Mouse (Mus musculus) lung, postnatal 10 days (tissue): ENCODE data around the gene Prkci.

Experiments used
- DNase-seq: peaks from one replicate; pipeline ENCODE4 v3.0.0; 2021

The Prkci gene

GRCm38 (mm10) chr3:31050375-31050774 lies 54.8 kb downstream of the Prkci start:
- DNase-seq: no peak

GRCm38 (mm10) chr3:31051730-31052129 lies 56.2 kb downstream of the Prkci start:
- DNase-seq: no peak

DNA sequence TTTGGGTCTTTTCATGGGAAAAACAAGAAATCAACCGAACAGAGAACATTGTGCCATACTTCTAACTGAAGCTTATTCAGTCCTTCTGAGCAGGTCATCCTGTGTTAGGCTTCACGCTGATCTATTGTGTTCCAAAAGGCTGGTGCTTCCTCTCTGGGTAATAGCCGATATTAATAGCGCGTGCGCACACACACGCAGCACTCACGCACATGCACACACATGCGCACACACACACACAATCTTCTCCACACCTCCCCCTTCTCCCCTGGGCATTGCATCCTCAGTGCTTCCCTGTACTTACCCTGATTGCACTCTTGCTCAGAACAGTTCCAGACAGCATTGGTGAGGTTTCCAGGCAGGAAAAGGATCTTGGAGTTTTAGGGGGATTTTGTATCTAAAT lies 57.6 kb downstream of the Prkci start:
- DNase-seq: no peak

DNA sequence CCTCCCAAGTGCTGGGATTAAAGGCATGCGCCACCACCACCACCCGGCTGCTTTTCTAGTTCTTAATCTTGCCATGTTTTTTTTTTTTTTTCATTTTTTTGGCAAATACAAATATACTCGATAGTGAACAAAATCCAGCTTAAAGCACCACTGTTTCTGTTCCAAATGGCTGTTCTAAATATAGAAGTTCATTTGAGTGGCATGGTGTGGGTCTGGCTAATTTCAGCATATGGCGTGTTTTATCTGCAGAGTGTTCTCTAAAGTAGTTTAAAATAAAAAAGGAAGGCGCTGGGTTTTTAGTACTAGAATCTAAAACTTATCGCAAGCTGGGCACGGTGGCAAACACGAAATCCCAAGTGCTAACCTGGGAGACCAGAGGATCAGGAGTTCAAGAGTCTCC lies 59.3 kb downstream of the Prkci start:
- no peak for DNase-seq

GRCm38 (mm10) chr3:31056047-31056650 lies 60.6 kb downstream of the Prkci start:
- peak; percentile 68 for DNase-seq

DNA sequence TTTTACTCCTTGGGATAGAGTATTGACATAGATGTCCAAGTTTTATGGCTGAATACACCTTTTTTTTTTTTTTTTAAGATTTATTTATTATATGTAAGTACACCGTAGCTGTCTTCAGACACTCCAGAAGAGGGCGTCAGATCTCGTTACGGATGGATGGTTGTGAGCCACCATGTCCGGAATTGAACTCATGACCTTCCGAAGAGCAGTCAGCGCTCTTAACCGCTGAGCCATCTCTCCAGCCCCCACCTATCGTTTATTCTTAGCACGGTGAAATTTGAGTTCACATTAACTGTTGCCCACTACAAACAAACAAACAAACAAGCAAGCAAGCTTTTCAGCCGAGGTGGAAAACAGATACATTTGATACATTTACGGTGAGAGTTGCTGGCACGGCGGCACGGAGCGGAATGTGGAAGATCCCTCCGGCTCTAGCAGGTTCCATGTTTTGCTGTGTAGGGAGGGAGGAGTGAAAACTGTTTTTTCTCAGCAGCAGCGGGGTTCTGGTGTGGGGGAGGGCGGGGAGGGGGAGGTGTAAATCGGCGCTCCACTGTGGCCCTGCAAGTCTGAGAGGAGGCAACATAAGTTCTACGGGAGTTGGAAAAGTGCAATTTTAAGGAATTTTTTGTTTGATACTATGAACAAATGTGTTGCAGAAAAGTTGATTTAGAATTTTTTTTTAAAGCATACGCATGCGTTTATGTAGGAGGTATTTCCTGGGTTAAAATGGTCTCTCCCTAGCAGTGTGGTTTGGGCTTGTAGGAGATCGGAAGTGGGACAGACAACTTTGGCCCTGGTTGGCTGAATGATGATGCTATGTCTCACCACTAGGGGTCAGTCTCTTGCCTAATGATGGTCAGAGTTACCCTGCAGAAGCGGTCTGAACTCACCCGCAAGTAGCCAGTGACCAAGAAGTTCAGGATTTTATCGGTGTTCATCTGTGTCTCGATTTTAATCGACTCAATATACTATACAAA lies 61.4 kb downstream of the Prkci start:
- peak; percentile 94 for DNase-seq

- DNase-seq: no peak
Measured at GRCm38 (mm10) chr3:31060745-31061102, 65.2 kb downstream of the Prkci start.

DNA sequence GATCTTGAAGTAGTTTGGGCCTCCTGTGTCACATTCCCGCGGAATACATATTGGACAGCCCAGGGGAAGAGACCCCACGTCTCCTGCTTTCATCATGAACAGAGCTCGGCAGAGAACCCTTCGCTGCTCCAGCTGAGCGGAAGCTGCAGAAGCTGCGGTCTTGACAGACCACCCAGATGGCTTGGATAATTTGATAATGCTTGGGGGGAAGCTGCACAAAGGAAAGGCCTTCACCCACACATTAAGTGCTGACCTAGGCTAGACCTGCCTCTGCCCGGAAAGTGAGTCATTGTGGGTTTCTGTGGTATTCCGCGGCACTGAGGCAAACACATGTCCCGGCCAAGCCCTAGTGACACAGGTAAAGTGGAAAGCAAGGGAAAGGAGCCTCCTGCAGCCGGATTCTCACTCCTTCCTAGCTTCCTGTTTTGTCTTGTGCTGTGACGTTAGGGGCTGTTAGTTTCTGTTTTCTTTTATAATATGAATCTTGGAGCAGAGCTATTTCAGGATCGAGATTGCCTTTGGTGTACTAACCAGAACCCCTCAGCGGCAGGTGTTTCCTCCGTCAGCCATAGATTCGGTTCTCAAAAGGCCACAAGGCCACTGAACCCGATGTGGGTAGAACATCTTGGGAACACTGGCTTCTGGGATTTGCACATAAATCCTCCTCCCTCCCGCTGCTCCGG lies 65.7 kb downstream of the Prkci start:
- DNase-seq: no peak

DNA sequence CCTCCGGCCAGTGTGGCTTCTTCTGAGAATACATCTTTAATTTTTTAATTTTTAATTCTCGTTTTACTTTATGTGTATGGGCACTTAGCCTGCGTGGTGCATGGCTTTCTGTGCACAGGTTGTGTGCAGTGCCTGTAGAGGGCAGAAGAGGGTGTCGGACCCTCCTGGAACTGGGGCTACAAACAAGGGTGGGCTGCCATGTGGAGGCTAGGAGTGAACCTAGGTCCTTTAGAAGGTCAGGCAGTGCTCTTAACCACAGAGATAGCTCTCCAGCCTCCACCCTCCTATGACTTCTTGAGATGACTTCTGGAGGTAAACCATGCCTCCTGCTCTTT lies 66.2 kb downstream of the Prkci start:
- DNase-seq: peak; percentile 15

DNA sequence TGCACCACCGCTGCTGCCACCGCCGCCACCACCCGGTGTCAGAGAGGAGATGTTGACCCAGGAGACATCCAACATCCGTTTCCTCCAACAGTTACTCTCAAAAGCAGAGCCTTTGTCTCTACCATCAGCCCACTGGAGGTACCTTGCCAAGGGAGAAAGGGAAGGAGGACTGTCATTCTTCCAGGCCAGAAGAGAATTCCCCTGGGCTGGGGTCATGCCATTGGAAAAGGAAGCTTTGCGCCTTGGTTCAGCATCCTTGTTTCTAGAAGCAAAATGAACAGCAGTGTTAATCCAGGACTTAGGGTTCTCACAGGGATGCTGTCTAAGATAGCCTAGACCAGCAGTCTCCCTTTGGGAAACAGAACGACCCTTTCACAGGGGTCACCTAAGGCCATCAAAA lies 66.8 kb downstream of the Prkci start:
- DNase-seq: no peak

- no peak for DNase-seq
Measured at GRCm38 (mm10) chr3:31068482-31068881, 72.9 kb downstream of the Prkci start.

DNA sequence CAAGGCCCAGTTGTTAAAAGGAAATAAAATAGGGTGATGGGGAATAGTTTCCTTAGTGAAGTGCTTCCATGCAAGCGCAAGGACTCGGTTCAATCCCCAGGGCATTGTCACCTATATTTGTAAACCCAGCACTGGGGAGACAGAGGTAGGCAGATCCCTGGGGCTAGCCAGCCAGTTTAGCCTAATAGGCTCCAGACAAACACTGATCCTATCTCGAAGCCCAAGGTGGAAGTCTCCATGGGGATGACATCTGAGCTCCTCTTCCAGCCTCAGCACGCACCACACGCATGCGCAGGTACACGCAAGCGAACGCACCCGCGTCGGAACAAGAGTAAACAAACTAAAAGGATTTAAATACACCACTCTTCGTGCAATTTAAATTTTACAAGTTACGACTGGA lies 76.3 kb downstream of the Prkci start:
- no peak for DNase-seq

DNA sequence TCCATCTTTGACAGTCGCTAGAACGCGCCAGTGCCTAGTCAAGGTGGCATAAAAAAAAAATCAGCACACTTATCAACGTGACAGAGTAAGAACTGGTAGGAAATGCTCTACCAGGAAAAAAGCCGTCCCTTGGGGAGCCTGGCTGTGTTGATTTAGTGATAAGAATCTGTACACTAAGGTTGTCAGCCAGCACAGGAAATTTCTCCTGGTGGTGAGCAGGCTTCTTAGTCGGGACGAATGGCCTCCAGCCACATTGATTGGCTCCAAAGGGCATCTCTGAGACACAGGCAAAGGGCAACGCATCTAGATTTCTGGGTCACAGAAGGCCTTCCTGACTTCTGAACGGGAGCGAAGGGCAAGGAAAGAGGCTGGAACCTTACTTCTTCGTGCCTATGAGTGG lies 80.3 kb downstream of the Prkci start:
- no peak for DNase-seq

DNA sequence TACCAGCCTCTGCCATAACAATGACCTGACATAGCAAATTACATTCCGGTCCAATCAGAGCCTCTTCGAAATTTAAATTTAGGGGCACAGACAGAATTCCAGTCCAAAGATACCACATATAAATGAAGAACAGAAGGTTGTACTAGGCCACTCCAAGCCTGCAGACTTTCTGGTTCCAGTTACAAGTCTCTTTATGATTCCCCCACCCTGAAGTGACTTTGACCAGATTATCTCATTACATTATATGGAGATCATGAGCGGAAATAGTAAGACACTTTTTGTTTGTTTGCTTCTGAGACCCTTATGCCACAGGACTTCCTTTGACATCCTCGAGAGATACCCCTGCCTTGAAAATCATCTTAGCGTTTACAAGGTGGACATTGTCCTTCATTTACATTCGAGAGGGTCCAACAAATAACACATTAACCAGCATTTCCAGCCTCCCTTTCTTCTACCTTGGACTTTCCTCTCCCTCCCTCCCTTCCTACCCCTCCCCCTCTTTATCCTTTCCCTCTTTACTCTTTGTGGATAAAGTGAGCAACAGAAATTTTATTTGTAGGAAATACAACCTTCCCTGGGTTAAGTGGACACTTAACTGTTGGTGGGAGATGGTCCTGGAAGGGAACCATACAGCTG lies 81.6 kb downstream of the Prkci start:
- DNase-seq: no peak

- DNase-seq: no peak
Measured at GRCm38 (mm10) chr3:31079450-31079849, 83.9 kb downstream of the Prkci start.

DNA sequence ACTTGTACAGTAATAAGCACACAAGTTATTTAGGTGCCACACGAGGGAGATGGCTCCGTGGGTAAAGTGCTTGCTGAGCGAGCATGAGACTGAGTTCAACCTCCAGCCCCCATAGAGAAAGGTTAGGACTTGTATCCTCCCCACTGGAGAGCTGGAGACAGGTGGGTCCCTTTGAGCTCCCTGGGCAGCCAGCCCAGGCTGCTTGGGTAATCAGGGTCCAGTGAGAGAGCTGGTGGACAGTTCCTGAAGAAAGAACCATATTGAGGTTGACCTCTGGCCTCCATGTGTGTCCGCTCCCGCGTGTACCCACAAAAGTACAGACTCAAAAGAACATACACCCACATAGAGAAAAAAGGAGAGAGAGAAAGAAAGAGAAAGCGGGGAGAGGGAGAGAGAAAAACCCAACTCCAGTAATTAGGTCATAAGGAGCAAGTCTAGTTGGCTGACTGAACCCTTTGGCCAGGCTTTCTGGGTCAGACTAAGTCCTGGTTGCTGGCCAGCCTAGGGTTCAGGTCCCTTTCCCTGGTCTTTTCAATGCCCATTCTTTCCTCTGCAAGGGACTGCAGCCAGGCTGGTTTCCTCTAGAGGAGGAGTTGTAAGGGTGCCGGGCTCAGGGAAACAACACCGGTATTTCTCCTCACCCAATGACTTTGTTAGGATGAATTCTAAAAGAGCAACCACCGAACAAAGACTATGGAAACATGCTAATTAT lies 85.4 kb downstream of the Prkci start:
- no peak for DNase-seq

DNA sequence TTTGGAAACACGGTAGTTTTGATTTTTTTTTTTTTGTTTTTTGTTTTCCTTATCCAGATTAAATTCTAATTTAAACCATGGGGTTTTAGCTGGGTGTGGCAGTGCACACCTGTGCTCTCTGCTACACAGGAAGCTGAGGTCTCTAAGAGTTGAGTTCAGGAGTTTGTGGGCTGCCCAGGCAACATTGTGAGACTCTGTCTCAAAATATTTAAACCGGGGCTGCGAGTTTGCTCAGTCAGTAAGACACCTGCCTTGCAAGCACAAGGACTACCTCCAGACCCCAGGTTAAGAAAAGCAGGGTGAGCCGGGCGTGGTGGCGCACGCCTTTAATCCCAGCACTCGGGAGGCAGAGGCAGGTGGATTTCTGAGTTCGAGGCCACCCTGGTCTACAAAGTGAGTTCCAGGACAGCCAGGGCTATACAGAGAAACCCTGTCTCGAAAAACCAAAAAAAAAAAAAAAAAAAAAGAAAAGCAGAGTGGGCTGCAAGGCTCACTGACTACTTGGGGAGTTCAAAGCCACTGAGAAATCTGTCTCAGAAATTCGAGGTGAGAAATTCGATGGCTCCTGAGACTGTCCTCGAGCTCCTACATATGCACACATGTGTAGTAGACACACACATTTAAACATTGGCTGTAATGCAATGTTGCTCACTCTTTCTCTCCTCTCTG lies 87.4 kb downstream of the Prkci start:
- no peak for DNase-seq

DNA sequence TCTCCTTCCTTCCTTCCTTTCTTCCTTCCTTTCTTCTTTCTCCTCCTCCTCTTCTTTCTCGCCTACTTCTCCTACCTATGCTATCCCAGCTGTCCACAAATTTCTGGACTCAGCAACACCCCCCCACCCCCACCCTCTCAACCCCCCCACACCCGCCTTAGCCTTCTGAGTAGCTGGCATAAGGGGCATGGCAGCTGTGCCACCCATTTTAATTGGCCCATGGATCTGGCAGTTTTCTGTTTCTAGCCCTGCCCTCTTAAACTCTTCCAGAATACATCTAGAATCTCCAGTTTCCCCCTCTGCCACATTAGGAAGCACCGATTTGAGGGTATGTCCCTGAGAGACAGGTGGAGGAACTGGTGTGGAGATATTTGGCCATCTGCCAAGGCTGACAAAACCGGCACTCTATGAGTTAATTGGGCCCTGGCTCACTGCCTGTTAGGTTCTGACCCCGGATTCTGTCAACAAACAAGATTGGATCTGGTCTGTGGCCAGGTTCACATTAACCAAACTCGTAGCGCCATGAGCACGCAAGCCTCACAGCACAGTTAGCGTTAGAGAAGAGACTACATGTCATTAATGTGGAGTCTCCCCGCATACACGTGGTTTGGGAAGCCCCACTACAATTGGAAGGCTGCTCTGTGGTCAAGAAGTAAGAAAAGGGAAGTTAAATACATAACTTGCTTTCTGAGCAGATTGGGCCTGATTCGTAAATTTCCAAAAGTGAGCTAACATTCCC lies 88.1 kb downstream of the Prkci start:
- peak; percentile 67 for DNase-seq

DNA sequence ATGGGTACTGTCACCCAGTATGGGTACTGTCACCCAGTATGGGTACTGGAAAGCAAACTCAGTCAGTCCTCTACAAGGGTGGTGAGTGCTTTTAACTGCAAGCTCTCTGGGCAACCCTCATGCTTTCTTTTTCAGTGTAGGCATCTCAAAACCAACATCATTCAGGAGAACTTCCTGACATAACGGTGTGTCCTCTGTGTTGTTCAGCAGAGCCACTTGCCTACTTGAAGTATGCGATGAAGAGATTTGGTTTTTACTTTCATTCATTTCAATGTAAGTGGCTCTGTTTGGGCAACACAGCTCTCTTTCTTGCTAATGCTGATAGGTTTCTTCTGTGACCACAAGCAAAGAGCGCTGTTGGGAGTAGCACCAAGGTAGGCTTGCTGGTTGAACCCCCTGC lies 89.5 kb downstream of the Prkci start:
- DNase-seq: no peak

DNA sequence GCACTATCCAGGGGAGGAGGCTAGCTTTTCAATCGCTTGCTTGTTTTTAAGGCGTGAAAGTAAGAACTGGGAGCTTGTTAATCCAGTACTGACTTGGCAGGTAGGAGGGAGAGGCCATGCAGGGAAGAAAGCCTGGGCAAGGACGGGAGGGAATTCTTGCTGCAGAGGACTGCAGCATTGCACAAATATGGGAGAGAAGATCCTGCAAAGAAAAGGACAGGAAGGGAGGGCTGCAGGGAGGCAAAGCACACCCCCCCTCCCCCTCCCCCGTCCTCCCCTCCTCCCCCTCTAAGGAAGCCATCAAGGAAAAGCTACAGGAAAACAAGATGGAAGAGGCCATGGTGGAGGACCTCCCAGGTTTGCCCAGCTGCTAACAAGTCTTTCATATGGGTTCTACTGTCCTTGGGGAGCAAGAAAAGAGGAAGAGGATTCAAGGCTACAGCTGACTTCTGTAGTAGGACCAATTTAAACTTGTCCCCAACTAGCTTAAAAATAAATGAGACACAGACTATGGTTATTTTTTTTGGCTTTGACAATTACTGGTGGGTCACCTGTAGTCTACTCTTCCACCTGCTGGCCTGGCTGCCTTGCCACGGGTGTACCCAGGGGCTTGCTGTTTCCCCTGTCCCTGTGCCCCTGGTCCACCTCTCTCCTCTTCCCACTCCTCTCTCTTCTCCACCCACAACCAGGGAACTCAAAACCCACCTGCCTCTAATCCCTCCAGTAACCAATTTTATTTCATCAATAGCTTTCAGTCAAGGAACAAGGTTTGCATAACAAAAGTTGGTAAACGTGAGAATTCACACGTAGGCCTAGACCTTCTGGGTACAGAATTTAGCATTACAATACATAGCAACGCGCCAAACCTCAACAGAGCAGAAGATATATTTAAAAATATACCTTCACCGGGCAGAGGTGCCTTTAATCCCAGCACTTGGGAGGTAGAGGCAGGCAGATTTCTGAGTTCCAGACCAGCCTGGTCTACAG lies 93.5 kb downstream of the Prkci start:
- no peak for DNase-seq
